Mouse (Mus musculus) MEL (cell line): ENCODE measurements around the gene Tssk2. TPM values are rescaled to one million over a fixed set of nuclear protein-coding genes. Genes with fewer than 3 reads are reported as not detected.
A peak's percentile ranks its signal among the peaks of the same experiment; 100 is the strongest.

ENCODE experiments used
- DNase-seq: peaks from one replicate; pipeline ENCODE4 v3.0.0; 2011; ENCODE audit warnings: low read depth, low spot score
- H3K27ac ChIP-seq: 2 replicates; pipeline ENCODE4 v1.5.1; 2012; ENCODE audit warnings: low read depth, mild to moderate bottlenecking, control low read depth, low read length, moderate library complexity; ENCODE audit not compliant: control insufficient read depth
- H3K27me3 ChIP-seq, 2 experiments: fragments of 150-350 bp in 1 of 2; sonication (generic) in 1 of 2; 2 replicates each; pipeline ENCODE4 v1.6.1; 2012; ENCODE audit warnings: low read length in 2 of 2, mild to moderate bottlenecking in 2 of 2, improper control_type of control experiment in 1 of 2, moderate library complexity in 1 of 2; ENCODE audit not compliant: insufficient read depth in 2 of 2, control insufficient read depth in 1 of 2
- H3K36me3 ChIP-seq, 2 experiments: 2 replicates each; pipeline ENCODE4 v1.6.1; 2012 to 2014; ENCODE audit warnings: low read length in 2 of 2, improper control_type of control experiment in 1 of 2, inconsistent platforms in 1 of 2, mild to moderate bottlenecking in 1 of 2; ENCODE audit not compliant: insufficient read depth in 2 of 2, control insufficient read depth in 1 of 2
- H3K4me1 ChIP-seq, 2 experiments: fragments of 150-350 bp in 1 of 2; sonication (generic) in 1 of 2; 2 replicates each; pipeline ENCODE4 v1.6.1; 2012; ENCODE audit warnings: low read length in 2 of 2, improper control_type of control experiment in 1 of 2, mild to moderate bottlenecking in 1 of 2; ENCODE audit not compliant: insufficient read depth in 2 of 2, control insufficient read depth in 1 of 2
- H3K4me3 ChIP-seq, 2 experiments: fragments of 150-350 bp in 1 of 2; sonication (generic) in 1 of 2; 2 replicates each; pipeline ENCODE4 v1.5.1; 2012; ENCODE audit warnings: low read depth in 2 of 2, low read length in 2 of 2, mild to moderate bottlenecking in 2 of 2, moderate library complexity in 2 of 2, control low read depth in 1 of 2, improper control_type of control experiment in 1 of 2; ENCODE audit not compliant: control insufficient read depth in 1 of 2, insufficient read depth in 1 of 2
- H3K79me2 ChIP-seq: 2 replicates; pipeline ENCODE4 v1.6.1; 2012; ENCODE audit warnings: mild to moderate bottlenecking, low read length, moderate library complexity; ENCODE audit not compliant: control insufficient read depth, poor library complexity, insufficient read depth
- H3K9ac ChIP-seq: 2 replicates; pipeline ENCODE4 v1.6.1; 2012; ENCODE audit warnings: low read depth, mild to moderate bottlenecking, control low read depth, low read length, moderate library complexity; ENCODE audit not compliant: control insufficient read depth, poor library complexity, severe bottlenecking
- H3K9me3 ChIP-seq: fragments of 150-350 bp; sonication (generic); replicated peaks from 2 replicates; pipeline ENCODE4 v1.6.1; 2012; ENCODE audit warnings: mild to moderate bottlenecking, low read length, improper control_type of control experiment, moderate library complexity; ENCODE audit not compliant: insufficient read depth
- BHLHE40 ChIP-seq: IDR thresholded peaks from 2 replicates; pipeline ENCODE4 v1.6.1; 2012; ENCODE audit warnings: low read depth, mild to moderate bottlenecking, inconsistent platforms, low read length, improper control_type of control experiment, borderline replicate concordance
- CTCF ChIP-seq, 3 experiments: IDR thresholded peaks in 2 of 3; conservative IDR thresholded peaks in 1 of 3; 2 replicates each; pipeline ENCODE4 v1.5.1; 2011 to 2012; ENCODE audit warnings: low read length in 3 of 3, low read depth in 2 of 3, mild to moderate bottlenecking in 2 of 3, improper control_type of control experiment in 1 of 3, inconsistent platforms in 1 of 3, mixed read lengths in 1 of 3, moderate library complexity in 1 of 3; ENCODE audit not compliant: control insufficient read depth in 1 of 3, insufficient read depth in 1 of 3, poor library complexity in 1 of 3, severe bottlenecking in 1 of 3
- EP300 ChIP-seq, 2 experiments: IDR thresholded peaks; 2 replicates each; pipeline ENCODE4 v1.6.1; 2011; ENCODE audit warnings: improper control_type of control experiment in 2 of 2, low read length in 2 of 2, low read depth in 1 of 2, mild to moderate bottlenecking in 1 of 2
- ETS1 ChIP-seq: IDR thresholded peaks from 2 replicates; pipeline ENCODE4 v1.6.1; 2012; ENCODE audit warnings: low read depth, mild to moderate bottlenecking, inconsistent platforms, low read length, improper control_type of control experiment, moderate library complexity
- GATA1 ChIP-seq: IDR thresholded peaks from 2 replicates; pipeline ENCODE4 v1.6.1; 2011; ENCODE audit warnings: low read depth, low read length, improper control_type of control experiment
- HCFC1 ChIP-seq: IDR thresholded peaks from 2 replicates; pipeline ENCODE4 v1.6.1; 2012; ENCODE audit warnings: low read depth, mild to moderate bottlenecking, inconsistent platforms, low read length, improper control_type of control experiment, moderate library complexity
- JUND ChIP-seq: IDR thresholded peaks from 2 replicates; pipeline ENCODE4 v1.6.1; 2011; ENCODE audit warnings: low read depth, mild to moderate bottlenecking, improper control_type of control experiment, low read length
- MAFK ChIP-seq: IDR thresholded peaks from 2 replicates; pipeline ENCODE4 v1.6.1; 2011; ENCODE audit warnings: low read depth, mild to moderate bottlenecking, low read length, improper control_type of control experiment, borderline replicate concordance
- MAX ChIP-seq: IDR thresholded peaks from 2 replicates; pipeline ENCODE4 v1.6.1; 2011; ENCODE audit warnings: low read length, improper control_type of control experiment
- MAZ ChIP-seq: IDR thresholded peaks from 2 replicates; pipeline ENCODE4 v1.6.1; 2012; ENCODE audit warnings: low read depth, mild to moderate bottlenecking, inconsistent platforms, low read length, improper control_type of control experiment
- MXI1 ChIP-seq: IDR thresholded peaks from 2 replicates; pipeline ENCODE4 v1.6.1; 2011; ENCODE audit warnings: mild to moderate bottlenecking, low read depth, low read length, improper control_type of control experiment
- MYC ChIP-seq: IDR thresholded peaks from 2 replicates; pipeline ENCODE4 v1.6.1; 2011; ENCODE audit warnings: low read depth, mild to moderate bottlenecking, low read length, improper control_type of control experiment, moderate library complexity
- NELFE ChIP-seq: IDR thresholded peaks from 2 replicates; pipeline ENCODE4 v1.6.1; 2011; ENCODE audit warnings: low read depth, low read length, improper control_type of control experiment
- POLR2A ChIP-seq, 2 experiments: IDR thresholded peaks; 2 replicates each; pipeline ENCODE4 v1.6.1; 2011 to 2012; ENCODE audit warnings: low read length in 2 of 2, mild to moderate bottlenecking in 2 of 2, control low read depth in 1 of 2, improper control_type of control experiment in 1 of 2, low read depth in 1 of 2, moderate library complexity in 1 of 2; ENCODE audit not compliant: control insufficient read depth in 1 of 2, insufficient read depth in 1 of 2, poor library complexity in 1 of 2
- POLR2AphosphoS2 ChIP-seq: IDR thresholded peaks from 2 replicates; pipeline ENCODE4 v1.6.1; 2011; ENCODE audit warnings: low read length, improper control_type of control experiment
- RAD21 ChIP-seq: IDR thresholded peaks from 2 replicates; pipeline ENCODE4 v1.6.1; 2011; ENCODE audit warnings: mild to moderate bottlenecking, low read depth, low read length, improper control_type of control experiment
- SIN3A ChIP-seq: IDR thresholded peaks from 2 replicates; pipeline ENCODE4 v1.6.1; 2012; ENCODE audit warnings: low read length, improper control_type of control experiment, inconsistent platforms
- SMC3 ChIP-seq: IDR thresholded peaks from 2 replicates; pipeline ENCODE4 v1.6.1; 2011; ENCODE audit warnings: low read depth, low read length, improper control_type of control experiment
- TCF12 ChIP-seq: IDR thresholded peaks from 2 replicates; pipeline ENCODE4 v1.6.1; 2014; ENCODE audit warnings: low read depth, mild to moderate bottlenecking, inconsistent platforms, low read length, improper control_type of control experiment, moderate library complexity
- UBTF ChIP-seq: IDR thresholded peaks from 2 replicates; pipeline ENCODE4 v1.6.1; 2012; ENCODE audit warnings: low read depth, mild to moderate bottlenecking, inconsistent platforms, low read length, improper control_type of control experiment, moderate library complexity, borderline replicate concordance; ENCODE audit not compliant: insufficient read depth
- USF1 ChIP-seq: IDR thresholded peaks from 2 replicates; pipeline ENCODE4 v1.6.1; 2014; ENCODE audit warnings: low read depth, mild to moderate bottlenecking, inconsistent platforms, low read length, improper control_type of control experiment, moderate library complexity
- ZC3H11A ChIP-seq: IDR thresholded peaks from 2 replicates; pipeline ENCODE4 v1.6.1; 2012; ENCODE audit warnings: low read depth, mild to moderate bottlenecking, inconsistent platforms, low read length, improper control_type of control experiment
- ZNF384 ChIP-seq: IDR thresholded peaks from 2 replicates; pipeline ENCODE4 v1.6.1; 2012; ENCODE audit warnings: low read depth, mild to moderate bottlenecking, inconsistent platforms, low read length, improper control_type of control experiment
- polyA plus RNA-seq, 2 experiments: library from polyadenylated mRNA; stranded (reverse) in 1 of 2; unstranded in 1 of 2; fragments of >175 nt in 1 of 2; fragments of >200 nt in 1 of 2; gene quantifications; 2 replicates each; pipeline versions ENCODE4 v1.2.1 to v1.2.4; 2012; ENCODE audit warnings: low replicate concordance in 2 of 2, low read depth in 1 of 2; ENCODE audit not compliant: insufficient read length in 2 of 2, insufficient read depth in 1 of 2, missing spikeins in 1 of 2
- total RNA-seq: library from RNA; depleted of rRNA; stranded (reverse); fragments of 300-350 nt; gene quantifications from 2 replicates; pipeline ENCODE4 v1.2.3, GENCODE M21; 2012

Gene Tssk2
- total and polyA plus RNA-seq, 3 experiments, result 0.24 TPM; not detected in 2

DNA sequence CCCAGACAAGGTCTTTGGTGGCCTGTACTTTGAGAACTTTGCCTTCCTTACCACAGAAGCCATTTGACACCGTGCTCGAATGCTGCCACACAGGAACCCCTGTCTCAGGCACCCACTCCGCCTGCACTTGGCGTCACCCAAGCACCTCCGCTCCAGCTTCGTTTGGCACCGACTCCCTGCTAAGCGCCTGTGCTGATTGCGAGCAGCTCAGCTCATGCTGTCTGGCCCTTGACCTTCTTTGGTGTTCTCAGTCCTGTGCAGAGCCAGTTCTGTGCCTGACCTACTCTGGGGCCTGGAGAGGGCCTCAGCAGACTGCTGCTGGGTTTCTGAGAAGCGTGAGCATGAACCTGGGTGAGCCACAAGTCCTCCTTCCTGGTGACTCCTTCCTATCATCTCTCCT is 38.3 kb downstream of the Tssk2 start:
- no peak overlapping the region for H3K27ac ChIP-seq
- H3K9me3 ChIP-seq, result no peaks in the 10 kb centered on the region
- no peaks in the 10 kb centered on the region for H3K79me2 ChIP-seq
- H3K9ac ChIP-seq, result no peak overlapping the region
- H3K4me3 ChIP-seq, result no peak overlapping the region
- peaks cover 31 to 41% of the 10 kb centered on the region in 2 experiments for H3K4me1 ChIP-seq
- no peaks in the 10 kb centered on the region for H3K27me3 ChIP-seq
- TF ChIP-seq TCF12, result no peak
- no peak for TF ChIP-seq CTCF (IDR thresholded peaks at IDR 0.05 in 2 of 3, conservative IDR thresholded peaks at IDR 0.05 in 1 of 3; ENCODE audit: control insufficient read depth in 1 of 3, insufficient read depth in 1 of 3, low read depth in 2 of 3, low read length in 3 of 3, poor library complexity in 1 of 3, severe bottlenecking in 1 of 3)
- TF ChIP-seq MXI1, result no peak
- no peak for TF ChIP-seq MAZ
- TF ChIP-seq MAFK, result no peak
- peaks cover 0 to 33% of the 10 kb centered on the region in 2 experiments; a peak in 2 of 4 replicates for H3K36me3 ChIP-seq
- no peak for DNase-seq

- Histone ChIP-seq H3K9me3 (no peaks in the 10 kb centered on the region), H3K4me1 (peaks cover 25 to 34% of the 10 kb centered on the region in 2 experiments), H3K36me3 (peaks cover 0 to 27% of the 10 kb centered on the region in 2 experiments; a peak in 2 of 4 replicates), H3K27me3 (no peaks in the 10 kb centered on the region), H3K4me3 (peak overlapping the region; percentile 37 to 43; a peak in 3 of 4 replicates), H3K9ac (peak overlapping the region; percentile 61), H3K79me2 (no peaks in the 10 kb centered on the region), H3K27ac (peak overlapping the region; percentile 87)
- no peak for TF ChIP-seq USF1
- TF ChIP-seq MAX, result peak; percentile 88
- TF ChIP-seq EP300 (IDR thresholded peaks at IDR 0.05; ENCODE audit: low read depth in 1 of 2, low read length in 2 of 2), result peak; percentile 42 to 44; a peak in 2 of 4 replicates
- peak; percentile 41; the same call in 1 of the 2 replicates for TF ChIP-seq ETS1
- peak; percentile 88 for TF ChIP-seq MXI1
- peak; percentile 47; the same call in 1 of the 2 replicates for TF ChIP-seq GATA1
- no peak for TF ChIP-seq ZC3H11A
- TF ChIP-seq POLR2A (IDR thresholded peaks at IDR 0.05; ENCODE audit: control insufficient read depth in 1 of 2, insufficient read depth in 1 of 2, low read depth in 1 of 2, low read length in 2 of 2, poor library complexity in 1 of 2), result 0 out of 4 replicates have a peak, but pooled peaks of 1 of the 2 experiments have one; percentile 27
- TF ChIP-seq NELFE, result peak; percentile 17; the same call in 1 of the 2 replicates
- peak; percentile 79 for TF ChIP-seq MYC
- peak; percentile 61 for DNase-seq
Measured at GRCm38 (mm10) chr16:17938187-17938586, 39.8 kb downstream of the Tssk2 start.

DNA sequence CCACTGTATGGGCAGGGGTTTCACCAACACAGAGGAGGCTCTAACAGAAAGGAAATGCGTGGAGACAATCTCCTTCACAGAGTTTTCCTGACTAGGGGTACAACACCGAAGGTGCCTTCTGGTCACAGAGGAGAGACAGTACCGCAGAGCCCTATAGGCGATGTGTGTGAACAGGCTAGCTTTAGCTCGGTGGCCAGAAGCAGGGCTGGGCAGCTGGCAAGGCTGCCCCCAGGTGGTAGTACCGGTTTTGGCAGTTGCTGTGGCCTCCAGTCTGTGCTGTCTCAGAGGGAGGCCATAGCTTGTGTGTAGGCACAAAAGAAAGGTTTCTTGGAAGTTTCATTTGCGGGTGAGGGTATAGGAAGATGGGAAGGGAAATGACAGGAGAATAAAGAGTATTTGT is 40.4 kb downstream of the Tssk2 start:
- peak; percentile 92 for DNase-seq
- peaks cover 21 to 27% of the 10 kb centered on the region in 2 experiments for H3K4me1 ChIP-seq
- H3K4me3 ChIP-seq, result peak overlapping the region; percentile 37 to 43
- H3K27ac ChIP-seq, result peak overlapping the region; percentile 87
- H3K79me2 ChIP-seq, result no peaks in the 10 kb centered on the region
- peaks cover 0 to 20% of the 10 kb centered on the region in 2 experiments; a peak in 2 of 4 replicates for H3K36me3 ChIP-seq
- TF ChIP-seq POLR2AphosphoS2 (no peak), HCFC1 (peak; percentile 61), RAD21 (peak; percentile 67), USF1 (no peak), MXI1 (0 out of 2 replicates have a peak, but pooled peaks have one; percentile 11), SMC3 (peak; percentile 76), SIN3A (0 out of 2 replicates have a peak, but pooled peaks have one; percentile 19), BHLHE40 (0 out of 2 replicates have a peak, but pooled peaks have one; percentile 39), TCF12 (0 out of 2 replicates have a peak, but pooled peaks have one; percentile 7), POLR2A (IDR thresholded peaks at IDR 0.05; ENCODE audit: control insufficient read depth in 1 of 2, insufficient read depth in 1 of 2, low read depth in 1 of 2, low read length in 2 of 2, poor library complexity in 1 of 2) (no peak), ZC3H11A (peak; percentile 66), JUND (0 out of 2 replicates have a peak, but pooled peaks have one; percentile 28), CTCF (IDR thresholded peaks at IDR 0.05 in 2 of 3, conservative IDR thresholded peaks at IDR 0.05 in 1 of 3; ENCODE audit: control insufficient read depth in 1 of 3, insufficient read depth in 1 of 3, low read depth in 2 of 3, low read length in 3 of 3, poor library complexity in 1 of 3, severe bottlenecking in 1 of 3) (peak; percentile 81 to 89 (median 86)), ZNF384 (peak; percentile 33; the same call in 1 of the 2 replicates), MYC (peak; percentile 11; the same call in 1 of the 2 replicates), UBTF (no peak)
- TF ChIP-seq, all 39 proteins: peak for 12
- Histone ChIP-seq H3K9me3 (no peaks in the 10 kb centered on the region), H3K27me3 (no peaks in the 10 kb centered on the region), H3K9ac (peak overlapping the region; percentile 61)
